Mouse (Mus musculus) lung, postnatal 0 days (tissue): ENCODE results near the gene Zfp52.

ENCODE experiments used
- CTCF ChIP-seq: IDR thresholded peaks from 2 replicates; pipeline ENCODE4 v1.5.1; 2016; ENCODE audit warnings: antibody characterized with exemption, mild to moderate bottlenecking
- EP300 ChIP-seq: IDR thresholded peaks from 2 replicates; pipeline ENCODE4 v1.6.1; 2016; ENCODE audit warnings: antibody characterized with exemption, mild to moderate bottlenecking, control low read depth

DNA sequence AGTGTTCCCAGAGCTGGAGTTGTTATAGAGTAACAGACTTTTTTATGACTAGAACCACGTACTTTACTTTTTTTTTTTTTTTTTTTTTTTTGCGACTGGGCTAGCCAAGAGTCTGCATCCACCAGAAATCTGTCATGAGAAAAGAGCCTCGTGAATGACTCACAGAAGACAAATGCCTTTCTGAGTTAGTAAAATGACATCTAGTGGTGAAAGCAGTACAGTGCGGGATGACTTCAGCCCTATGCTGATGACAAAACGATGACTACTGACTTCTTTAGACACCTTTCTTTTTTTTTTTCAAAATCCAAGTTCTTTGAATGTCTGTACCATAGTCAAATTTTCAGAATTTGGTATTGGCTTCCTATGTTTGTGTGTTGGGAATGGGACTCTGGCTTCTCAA, 30.9 kb downstream of the Zfp52 start:
- TF ChIP-seq CTCF (peak; percentile 71), EP300 (no peak)
